Mouse (Mus musculus): ENCODE measurements around the gene Tacr1.
"Not testable (repeated sequence)": the region's sequence is repeated elsewhere in the genome, so short reads cannot be mapped to it uniquely, and the experiment has no call there.

Tacr1 gene

GRCm38 (mm10) chr6:82401595-82402451 is at the start of gene Tacr1:
Gene Tacr1, plus strand, starts transcription at chr6:82402334.
- DNase-seq (ENCODE audit: low read depth), result no peak

GRCm38 (mm10) chr6:82376144-82376543 is 26.0 kb upstream of the Tacr1 start:
- DNase-seq (ENCODE audit: low read depth), result no peak

- DNase-seq (ENCODE audit: low read depth), result no peak
These were observed 18.6 kb upstream of the Tacr1 start for GRCm38 (mm10) chr6:82383556-82383955.

GRCm38 (mm10) chr6:82402501-82403495 is 664 bp downstream of the Tacr1 start:
- no peak for DNase-seq (ENCODE audit: low read depth)

GRCm38 (mm10) chr6:82418367-82418766 is 16.2 kb downstream of the Tacr1 start:
- DNase-seq (ENCODE audit: low read depth), result no peak

- DNase-seq (ENCODE audit: low read depth), result no peak
These were observed 18.1 kb downstream of the Tacr1 start for GRCm38 (mm10) chr6:82420222-82420621.

- DNase-seq (ENCODE audit: low read depth), result no peak
These were observed 26.8 kb downstream of the Tacr1 start for GRCm38 (mm10) chr6:82428890-82429289.

GRCm38 (mm10) chr6:82429766-82430165 is 27.6 kb downstream of the Tacr1 start:
- DNase-seq (ENCODE audit: low read depth), result no peak

- no peak for DNase-seq (ENCODE audit: low read depth)
These were observed 35.0 kb downstream of the Tacr1 start for GRCm38 (mm10) chr6:82437174-82437573.

GRCm38 (mm10) chr6:82452206-82453095 is 50.3 kb downstream of the Tacr1 start:
- not testable (repeated sequence) for DNase-seq (ENCODE audit: low read depth)

GRCm38 (mm10) chr6:82455245-82455644 is 53.1 kb downstream of the Tacr1 start:
- DNase-seq (ENCODE audit: low read depth), result no peak

- DNase-seq (ENCODE audit: low read depth), result no peak
These were observed 55.1 kb downstream of the Tacr1 start for GRCm38 (mm10) chr6:82457163-82457763.

- no peak for DNase-seq (ENCODE audit: low read depth)
These were observed 56.7 kb downstream of the Tacr1 start for GRCm38 (mm10) chr6:82458762-82459389.

- DNase-seq (ENCODE audit: low read depth), result no peak
These were observed 61.0 kb downstream of the Tacr1 start for GRCm38 (mm10) chr6:82463171-82463570.

GRCm38 (mm10) chr6:82474477-82474876 is 72.3 kb downstream of the Tacr1 start:
- DNase-seq (ENCODE audit: low read depth), result no peak

GRCm38 (mm10) chr6:82483842-82484241 is 81.7 kb downstream of the Tacr1 start:
- no peak for DNase-seq (ENCODE audit: low read depth)

- no peak for DNase-seq (ENCODE audit: low read depth)
These were observed 92.3 kb downstream of the Tacr1 start for GRCm38 (mm10) chr6:82494481-82494880.

- no peak for DNase-seq (ENCODE audit: low read depth)
These were observed 108.8 kb downstream of the Tacr1 start for GRCm38 (mm10) chr6:82510843-82511416.

- DNase-seq (ENCODE audit: low read depth), result no peak
These were observed 117.5 kb downstream of the Tacr1 start for GRCm38 (mm10) chr6:82519626-82520025.

GRCm38 (mm10) chr6:82522567-82522966 is 120.4 kb downstream of the Tacr1 start:
- no peak for DNase-seq (ENCODE audit: low read depth)
